Mouse (Mus musculus) lung, embryonic 16.5 days (tissue): ENCODE data around the gene Rhod. TPM values are rescaled to one million over a fixed set of nuclear protein-coding genes. Genes with fewer than 3 reads are reported as not detected.

ENCODE experiments used
- ATAC-seq: fragments of 200-750 bp; cut with Nextera tagmentation; 2 replicates; pipeline ENCODE4 v1.8.0; 2017; ENCODE audit warnings: low read depth, mild to moderate bottlenecking, moderate library complexity
- H3K27ac ChIP-seq: fragments of 300-500 bp; sonication (generic); 2 replicates; pipeline ENCODE4 v1.5.1; 2014; ENCODE audit warnings: mild to moderate bottlenecking, control low read depth, low read length
- H3K27me3 ChIP-seq: fragments of 300-500 bp; sonication (generic); 2 replicates; pipeline ENCODE4 v1.6.1; 2014; ENCODE audit warnings: low read depth, low read length, mixed read lengths; ENCODE audit not compliant: control insufficient read depth, insufficient read depth
- H3K36me3 ChIP-seq: fragments of 300-500 bp; sonication (generic); 2 replicates; pipeline ENCODE4 v1.6.1; 2014; ENCODE audit warnings: low read length; ENCODE audit not compliant: control insufficient read depth, insufficient read depth
- H3K4me1 ChIP-seq: fragments of 300-500 bp; sonication (generic); replicated peaks from 2 replicates; pipeline ENCODE4 v1.6.1; 2014; ENCODE audit warnings: low read length, mixed read lengths; ENCODE audit not compliant: control insufficient read depth, insufficient read depth
- H3K4me2 ChIP-seq: fragments of 300-500 bp; sonication (generic); 2 replicates; pipeline ENCODE4 v1.6.1; 2014; ENCODE audit warnings: low read depth, low read length, control low read depth
- H3K4me3 ChIP-seq: fragments of 300-500 bp; sonication (generic); 2 replicates; pipeline ENCODE4 v1.5.1; 2014; ENCODE audit warnings: mild to moderate bottlenecking, low read length, control low read depth
- H3K9ac ChIP-seq: fragments of 300-500 bp; sonication (generic); 2 replicates; pipeline ENCODE4 v1.6.1; 2014; ENCODE audit warnings: low read length, control low read depth
- H3K9me3 ChIP-seq: fragments of 300-500 bp; sonication (generic); 2 replicates; pipeline ENCODE4 v1.6.1; 2016; ENCODE audit warnings: low read length; ENCODE audit not compliant: control insufficient read depth
- WGBS: fragments of 180-500 bp; shearing (Covaris S2); extraction: QIAGEN DNeasy Blood & Tissue Kit; methylation state at CpG from one replicate; pipeline ENCODE4 v1.1.7; 2014; 5-methylcytosine and 5-hydroxymethylcytosine counted together
- polyA plus RNA-seq: library from polyadenylated mRNA; unstranded; fragments of >200 nt; fragmentation: Nextera tagmentation; extraction: Ambion mirVana; gene quantifications from 2 replicates; pipeline ENCODE4 v1.2.1, GENCODE M21; 2015

The Rhod gene
- polyA plus RNA-seq, 1 experiment from 2014 or later: 34.9 TPM

DNA sequence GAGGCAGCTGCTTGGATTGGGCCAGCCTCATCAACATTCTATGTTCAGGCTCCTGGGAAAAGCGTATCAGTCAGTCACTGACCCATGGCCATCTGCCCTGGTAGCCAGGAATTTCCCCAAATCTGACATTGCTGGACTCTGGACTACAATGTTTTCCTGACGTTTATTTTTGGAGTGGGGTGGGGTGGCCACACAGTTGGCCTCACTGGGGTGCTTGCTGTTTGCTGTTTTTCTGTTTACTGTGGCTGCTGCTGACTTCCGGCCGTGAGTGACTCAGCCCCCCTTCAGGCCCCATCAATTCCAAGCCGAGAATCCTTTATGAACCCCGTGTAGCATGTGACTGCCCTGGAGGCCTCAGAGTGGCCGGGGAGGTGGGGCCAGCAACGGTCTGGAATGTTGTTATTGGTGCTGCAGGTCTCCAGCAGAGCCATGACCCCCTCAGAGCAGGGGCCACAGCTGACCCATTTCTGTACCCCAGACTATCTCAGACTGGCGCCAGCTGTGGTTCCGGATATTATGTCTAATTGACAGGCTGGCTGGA lies 2.5 kb upstream of the Rhod start:
- H3K27ac ChIP-seq: peak overlapping the region; percentile 65
- peak; percentile 48 for ATAC-seq
- H3K36me3 ChIP-seq: no peaks in the 10 kb centered on the region
- WGBS: 29% methylated on average over 10 of the region's 10 CpGs
- H3K4me1 ChIP-seq: peaks cover 33% of the 10 kb centered on the region
- peak overlapping the region; percentile 20; the same call in 1 of the 2 replicates for H3K4me2 ChIP-seq
- H3K27me3 ChIP-seq: no peaks in the 10 kb centered on the region
- H3K4me3 ChIP-seq: no peak overlapping the region
- no peak overlapping the region for H3K9ac ChIP-seq
- no peaks in the 10 kb centered on the region for H3K9me3 ChIP-seq

DNA sequence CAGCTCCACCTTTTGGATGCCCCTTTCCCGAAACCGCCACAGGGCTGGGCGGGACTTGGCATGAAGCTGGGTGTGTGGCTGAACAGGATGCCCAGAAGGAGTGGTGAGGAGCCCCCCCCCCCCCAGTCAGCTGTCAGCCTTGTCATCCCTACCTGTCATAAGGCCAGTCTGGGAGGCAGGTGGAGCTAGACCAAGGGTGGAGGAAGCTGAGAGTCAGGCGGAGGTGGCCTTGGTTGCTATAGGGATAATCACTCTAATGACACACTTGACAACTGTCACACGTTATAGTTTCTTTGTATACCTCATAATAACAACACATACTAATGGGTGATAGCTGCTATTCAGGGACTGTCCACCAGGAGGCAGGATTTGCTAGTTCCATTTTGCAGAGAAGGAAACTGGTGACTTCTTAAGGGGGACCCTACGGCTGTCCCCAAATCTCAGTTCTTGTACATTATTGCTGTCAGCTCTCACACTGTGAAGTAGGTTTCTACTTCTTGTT lies 1.9 kb upstream of the Rhod start:
- ATAC-seq: no peak
- Histone ChIP-seq H3K4me2 (no peak overlapping the region), H3K4me3 (no peak overlapping the region), H3K27me3 (no peaks in the 10 kb centered on the region), H3K4me1 (peaks cover 33% of the 10 kb centered on the region), H3K9me3 (no peaks in the 10 kb centered on the region), H3K9ac (no peak overlapping the region), H3K27ac (no peak overlapping the region; the same call in 1 of the 2 replicates), H3K36me3 (no peaks in the 10 kb centered on the region)
- 22% methylated on average over 6 of the region's 6 CpGs for WGBS

DNA sequence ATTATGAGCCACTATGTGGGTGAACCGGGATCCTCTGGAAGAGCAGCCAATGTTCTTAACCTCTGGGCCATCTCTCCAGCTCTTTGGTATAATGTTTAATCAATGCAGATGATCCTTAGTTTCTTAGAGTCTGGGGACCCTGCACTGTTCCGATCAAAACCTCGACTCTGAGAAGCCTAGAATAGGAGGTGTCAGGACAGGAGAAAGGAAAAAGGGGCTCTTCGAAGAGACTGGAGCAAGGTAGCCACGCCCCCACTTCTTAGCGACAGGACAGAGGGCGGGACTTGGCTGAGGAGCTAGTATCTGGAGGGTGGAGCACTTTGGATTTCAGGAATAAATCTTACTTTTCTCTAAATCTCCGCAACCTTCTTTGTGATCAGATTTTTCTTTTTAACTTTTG lies 990 bp upstream of the Rhod start:
- Histone ChIP-seq H3K9ac (peak overlapping the region; percentile 37), H3K27me3 (no peaks in the 10 kb centered on the region), H3K9me3 (no peaks in the 10 kb centered on the region), H3K4me3 (peak overlapping the region; percentile 86), H3K4me1 (peaks cover 33% of the 10 kb centered on the region), H3K4me2 (peak overlapping the region; percentile 86), H3K27ac (peak overlapping the region; percentile 20; the same call in 1 of the 2 replicates), H3K36me3 (peaks cover 5% of the 10 kb centered on the region; the same call in 1 of the 2 replicates)
- peak; percentile 36; the same call in 1 of the 2 replicates for ATAC-seq
- 6% methylated on average over 8 of the region's 8 CpGs for WGBS

DNA sequence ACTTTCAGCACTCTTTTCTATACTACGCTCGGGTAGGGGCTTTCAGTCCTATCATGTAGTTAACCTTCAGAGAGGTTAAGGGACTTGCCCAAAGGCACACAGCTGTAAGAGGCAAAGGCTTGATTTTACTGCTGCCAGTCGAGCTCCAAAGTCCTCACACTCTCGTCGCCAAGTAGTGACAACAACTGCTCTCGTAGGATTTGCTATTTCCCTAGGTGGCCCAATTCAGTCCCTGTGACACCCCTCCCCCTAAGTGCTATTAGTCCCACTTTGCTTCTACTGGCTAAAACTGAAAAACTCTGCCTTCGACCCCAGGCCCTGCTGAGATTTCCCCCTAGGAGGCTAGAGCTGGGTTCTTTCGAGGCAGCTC lies 456 bp downstream of the Rhod start:
- peak overlapping the region; percentile 86 for H3K4me2 ChIP-seq
- no peaks in the 10 kb centered on the region for H3K27me3 ChIP-seq
- H3K27ac ChIP-seq: peak overlapping the region; percentile 41
- H3K4me3 ChIP-seq: peak overlapping the region; percentile 86
- H3K9ac ChIP-seq: peak overlapping the region; percentile 92
- peaks cover 5% of the 10 kb centered on the region; the same call in 1 of the 2 replicates for H3K36me3 ChIP-seq
- peak; percentile 1; the same call in 1 of the 2 replicates for ATAC-seq
- peaks cover 33% of the 10 kb centered on the region for H3K4me1 ChIP-seq
- H3K9me3 ChIP-seq: no peaks in the 10 kb centered on the region
- 5% methylated on average over 8 of the region's 8 CpGs for WGBS

DNA sequence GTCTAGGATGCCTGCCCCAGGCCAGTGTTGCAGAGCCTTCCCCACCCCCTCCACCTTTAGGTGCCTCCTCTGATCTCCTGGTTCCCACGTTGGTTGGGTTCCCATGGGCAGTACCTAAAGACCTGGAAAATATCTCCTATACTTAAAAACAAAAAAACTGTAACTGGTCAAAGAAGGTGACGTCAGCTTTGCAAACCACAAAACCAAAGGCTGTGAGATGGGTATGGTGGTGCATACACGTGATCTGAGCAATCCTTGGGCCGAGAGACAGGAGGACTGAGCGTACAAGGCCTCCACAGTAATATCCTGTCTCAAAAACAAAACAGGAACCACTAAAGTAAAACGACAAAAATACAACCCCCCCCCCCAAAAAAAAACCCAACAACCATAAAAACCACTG lies 1.3 kb downstream of the Rhod start:
- Histone ChIP-seq H3K27me3 (no peaks in the 10 kb centered on the region), H3K9me3 (no peaks in the 10 kb centered on the region), H3K9ac (peak overlapping the region; percentile 92), H3K4me2 (peak overlapping the region; percentile 86), H3K27ac (no peak overlapping the region), H3K36me3 (peaks cover 5% of the 10 kb centered on the region; the same call in 1 of the 2 replicates), H3K4me1 (peaks cover 33% of the 10 kb centered on the region), H3K4me3 (no peak overlapping the region; the same call in 1 of the 2 replicates)
- 67% methylated on average over 6 of the region's 6 CpGs for WGBS
- no peak for ATAC-seq

DNA sequence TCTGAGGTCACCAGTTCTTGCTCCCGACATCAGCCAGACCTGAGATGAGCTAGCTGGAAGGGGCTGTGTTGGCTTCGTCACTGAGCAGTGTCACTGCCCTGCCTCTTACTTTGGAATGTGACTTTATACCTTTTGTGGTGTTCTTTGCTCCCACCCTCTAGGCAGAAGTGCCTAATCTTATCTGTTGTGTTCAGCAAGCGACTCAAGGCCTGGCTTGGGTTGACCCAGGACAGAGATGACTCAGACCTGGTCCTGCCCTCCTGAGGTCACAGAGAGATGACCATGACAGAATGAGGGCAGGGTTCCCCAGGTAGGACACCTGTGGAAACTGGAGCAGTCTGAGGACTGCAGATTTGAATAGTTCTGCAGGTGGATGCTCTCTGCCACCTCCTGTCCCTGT lies 3.0 kb downstream of the Rhod start:
- no peak overlapping the region for H3K4me3 ChIP-seq
- peaks cover 22% of the 10 kb centered on the region for H3K4me1 ChIP-seq
- WGBS: 94% methylated on average over 3 of the region's 3 CpGs
- no peak overlapping the region for H3K4me2 ChIP-seq
- no peak overlapping the region for H3K27ac ChIP-seq
- no peak overlapping the region for H3K9ac ChIP-seq
- no peak for ATAC-seq
- no peaks in the 10 kb centered on the region for H3K27me3 ChIP-seq
- peaks cover 7% of the 10 kb centered on the region for H3K36me3 ChIP-seq
- H3K9me3 ChIP-seq: no peaks in the 10 kb centered on the region

DNA sequence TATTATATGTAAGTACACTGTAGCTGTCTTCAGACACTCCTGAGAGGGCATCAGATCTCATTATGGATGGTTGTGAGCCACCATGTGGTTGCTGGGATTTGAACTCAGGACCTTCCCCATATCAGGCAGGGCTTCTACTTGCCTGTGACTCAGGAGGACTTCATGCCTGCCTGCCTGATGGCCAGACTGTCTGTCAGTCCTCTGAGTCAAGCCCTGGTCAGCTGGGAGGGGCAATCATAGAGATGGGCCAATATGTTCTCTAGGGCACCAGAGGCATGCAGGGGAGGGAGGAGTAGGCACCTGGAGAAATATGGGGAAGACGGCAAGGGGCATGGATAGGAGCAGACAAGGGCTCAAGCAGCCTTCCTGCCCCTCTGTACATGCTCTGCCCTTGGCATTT lies 4.2 kb downstream of the Rhod start:
- no peak for ATAC-seq
- Histone ChIP-seq H3K27ac (no peak overlapping the region), H3K4me1 (peaks cover 12% of the 10 kb centered on the region), H3K9me3 (no peaks in the 10 kb centered on the region), H3K27me3 (no peaks in the 10 kb centered on the region), H3K4me3 (no peak overlapping the region), H3K36me3 (peaks cover 12% of the 10 kb centered on the region), H3K9ac (no peak overlapping the region), H3K4me2 (no peak overlapping the region)
- 95% methylated on average over 1 of the region's 1 CpGs for WGBS

DNA sequence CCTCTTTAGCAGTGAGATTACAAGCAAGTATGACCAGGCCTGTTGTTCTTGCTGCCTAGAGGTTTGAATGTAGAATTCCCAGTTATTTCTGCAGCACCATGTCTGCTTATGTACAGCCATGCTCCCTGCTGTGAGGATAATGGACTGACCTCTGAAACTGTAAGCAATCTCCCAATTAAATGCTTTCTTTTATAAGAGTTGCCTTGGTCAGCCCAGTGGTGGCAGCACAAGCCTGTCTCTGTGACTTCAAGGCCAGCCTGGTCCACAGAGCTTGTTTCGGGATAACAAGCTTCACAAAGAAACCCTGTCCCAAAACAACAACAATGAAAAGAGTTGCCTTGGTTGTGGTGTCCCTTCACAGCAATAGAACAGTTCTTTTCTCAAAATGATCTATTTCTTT lies 5.5 kb downstream of the Rhod start:
- peaks cover 14% of the 10 kb centered on the region for H3K36me3 ChIP-seq
- no peak for ATAC-seq
- no peak overlapping the region for H3K4me2 ChIP-seq
- H3K9me3 ChIP-seq: no peaks in the 10 kb centered on the region
- no peaks in the 10 kb centered on the region for H3K27me3 ChIP-seq
- no peak overlapping the region for H3K4me3 ChIP-seq
- peaks cover 7% of the 10 kb centered on the region for H3K4me1 ChIP-seq
- H3K9ac ChIP-seq: no peak overlapping the region
- no peak overlapping the region for H3K27ac ChIP-seq
- WGBS: 83% methylated on average over 1 of the region's 1 CpGs

DNA sequence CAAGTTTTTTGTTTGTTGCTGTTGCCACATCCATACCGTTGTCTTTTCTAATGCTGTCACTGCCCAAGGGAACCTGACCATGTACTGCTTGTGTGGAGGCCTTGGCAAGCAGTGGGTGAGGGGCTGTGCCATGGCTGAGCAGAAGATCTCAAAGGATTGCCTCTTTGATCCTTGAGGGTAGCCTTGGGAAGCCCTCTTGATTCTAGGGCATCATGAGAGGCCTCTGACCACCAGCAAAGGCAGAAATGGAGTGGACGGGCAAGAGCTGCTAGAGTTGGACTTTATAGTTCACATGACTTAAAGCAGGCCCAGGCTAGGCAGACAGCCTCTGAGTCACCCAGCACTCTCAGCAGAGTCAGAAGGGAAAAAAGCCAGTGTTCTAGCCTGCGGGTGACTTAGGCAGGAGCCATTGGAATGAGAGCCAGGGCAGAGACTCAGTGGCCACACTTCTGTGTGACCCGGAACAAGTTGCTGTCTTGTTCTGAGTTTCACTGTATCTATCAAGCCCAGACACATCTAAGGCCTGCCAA lies 9.1 kb downstream of the Rhod start:
- Histone ChIP-seq H3K27me3 (no peaks in the 10 kb centered on the region), H3K36me3 (peaks cover 18% of the 10 kb centered on the region), H3K4me2 (no peak overlapping the region), H3K9me3 (no peaks in the 10 kb centered on the region), H3K27ac (no peak overlapping the region; the same call in 1 of the 2 replicates), H3K9ac (no peak overlapping the region), H3K4me1 (no peaks in the 10 kb centered on the region), H3K4me3 (no peak overlapping the region)
- 89% methylated on average over 4 of the region's 4 CpGs for WGBS
- no peak for ATAC-seq
